8 mouse cellular contexts compared by ENCODE assay signal in genomic region chr8:105636963-105637510, GRCm38 (mm10). TPM values are rescaled to one million over a fixed set of nuclear protein-coding genes. Genes with fewer than 3 reads are reported as not detected.
DNase-seq lines count a peak whose midpoint lies in the region; ATAC-seq lines count a peak whose summit lies in the region.

Agrp (minus strand) TSS chr8:105637393.

- peak; percentile 51 for DNase-seq in adrenal gland, adult 8-10 months
- no peak for DNase-seq in adrenal gland, adult 2 months
- DNase-seq in cerebellum, postnatal 10 days = peak; percentile 76 to 78
- DNase-seq in gastrocnemius, postnatal 10 days = peak; percentile 53
- peak; percentile 69 to 80 for DNase-seq in kidney, postnatal 4 days
- peak; percentile 47 for DNase-seq in lung, postnatal 36 days
- peak; percentile 66 for DNase-seq in right cerebral cortex, postnatal 14 days

- ATAC-seq in CD4-positive, CD25-positive, alpha-beta regulatory T cell, adult 4 months = peak; percentile 6

RNA-seq across cellular contexts. Expression of gene Agrp, which starts in this region (rescaled TPM):
- 10 to 100 TPM in 1 of 4 experiments, 1 to 10 TPM in 2, under 1 TPM in 1; 0.97 to 11.6 (median 4.2) TPM for total RNA-seq in adrenal gland, adult 8-10 months (2022)
- total RNA-seq in adrenal gland, adult 2 months (2021) = 1 to 10 TPM; 2.3 to 2.4 TPM
- 1.5 and 2.6 TPM in 2 replicates for polyA plus RNA-seq in adrenal gland, adult 2 months (2012; rRNA removed)
- polyA plus RNA-seq in CD4-positive, CD25-positive, alpha-beta regulatory T cell, adult 4 months (2017; shearing (Covaris generic)) = 1 to 10 TPM in 1 of 2 experiments, under 1 TPM in 1; 0.99 to 2.3 TPM
- under 1 TPM; 0.84 to 0.85 TPM for total RNA-seq in gastrocnemius, postnatal 10 days (2021)

Comparison
In these comparisons a context has a peak if more than half of its experiments do, and no peak if none do; other contexts are left out.
1. Peak in DNase-seq in gastrocnemius, postnatal 10 days; RNA of the gene not detected or under 1 TPM.